Mouse (Mus musculus) heart, postnatal 0 days (tissue): Measurements from ENCODE around the gene Galp.
"Not testable (repeated sequence)": the region's sequence is repeated elsewhere in the genome, so short reads cannot be mapped to it uniquely, and the experiment has no call there.

Source experiments
- CTCF ChIP-seq: IDR thresholded peaks from 2 replicates; pipeline ENCODE4 v1.5.1; 2016; ENCODE audit warnings: antibody characterized with exemption, control low read depth, low read depth
- EP300 ChIP-seq: IDR thresholded peaks from 2 replicates; pipeline ENCODE4 v1.6.1; 2016; ENCODE audit warnings: antibody characterized with exemption, low read depth

DNA sequence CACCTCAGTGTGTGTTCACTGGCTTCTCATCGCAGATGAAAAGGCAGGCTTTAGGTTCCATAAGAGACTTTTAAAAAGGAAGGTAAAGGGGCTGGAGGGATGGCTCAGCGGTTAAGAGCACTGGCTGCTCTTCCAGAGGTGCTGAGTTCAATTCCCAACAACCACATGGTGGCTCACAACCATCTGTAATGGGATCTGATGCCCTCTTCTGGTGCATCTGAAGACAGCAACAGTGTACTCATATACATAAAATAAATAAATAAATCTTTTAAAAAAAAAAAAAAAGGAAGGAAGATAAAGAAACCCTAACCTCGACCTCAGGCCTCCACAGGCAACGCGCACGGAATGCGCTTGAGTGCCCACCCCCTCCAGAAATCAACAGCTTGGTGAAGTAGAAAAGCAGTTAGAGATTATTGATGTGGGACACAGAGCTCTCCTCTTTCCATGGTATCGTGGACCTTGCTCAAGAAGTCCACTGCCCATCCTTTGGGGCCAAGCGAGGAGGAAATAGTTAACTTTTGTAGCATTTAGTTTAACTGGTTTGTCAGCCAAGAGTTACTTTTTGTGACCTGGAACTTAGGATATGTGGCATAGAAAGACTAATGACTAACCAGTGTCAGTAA lies 22.4 kb upstream of the Galp start:
- not testable (repeated sequence) for TF ChIP-seq EP300
- TF ChIP-seq CTCF: peak; percentile 13; the same call in 1 of the 2 replicates
